Mouse (Mus musculus): Measurements from ENCODE around the gene 1700003E16Rik. TPM values are rescaled to one million over a fixed set of nuclear protein-coding genes. Genes with fewer than 3 reads are reported as not detected.

1700003E16Rik gene
- polyA plus RNA-seq, 1 experiment from 2014 or later: 2.1 TPM

- no peak for ATAC-seq (ENCODE audit: insufficient read depth, low FRiP score)
- H3K27ac ChIP-seq (ENCODE audit: low read length): no peak overlapping the region
- WGBS: 72% methylated on average over 4 of the region's 4 CpGs
These were observed 39.1 kb upstream of the 1700003E16Rik start for GRCm38 (mm10) chr6:83117165-83117438.

DNA sequence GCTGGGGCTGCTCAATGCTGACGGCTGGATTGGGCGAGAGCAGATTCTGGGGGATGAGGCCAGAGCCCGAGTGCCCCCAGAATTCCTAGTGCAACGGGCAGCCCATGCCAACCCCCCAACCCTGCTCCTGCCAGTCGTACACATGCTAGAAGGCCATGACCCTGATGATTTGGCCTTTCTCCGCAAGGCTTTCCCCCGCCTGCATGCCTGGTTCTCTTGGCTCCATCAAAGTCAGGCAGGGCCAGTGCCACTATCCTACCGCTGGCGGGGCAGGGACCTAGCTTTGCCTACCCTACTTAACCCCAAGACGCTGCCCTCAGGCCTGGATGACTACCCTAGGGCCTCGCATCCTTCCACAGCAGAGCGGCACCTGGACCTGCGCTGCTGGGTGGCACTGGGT lies 38.6 kb upstream of the 1700003E16Rik start:
- WGBS: 85% methylated on average over 13 of the region's 13 CpGs
- H3K36me3 ChIP-seq (ENCODE audit: control insufficient read depth, insufficient read depth, low read length): peaks cover 12% of the 10 kb centered on the region
- no peak for ATAC-seq (ENCODE audit: insufficient read depth, low FRiP score)
- H3K4me1 ChIP-seq (ENCODE audit: control insufficient read depth, insufficient read depth, low read length): peaks cover 28% of the 10 kb centered on the region
- no peak overlapping the region for H3K27ac ChIP-seq (ENCODE audit: low read length)
- H3K9ac ChIP-seq (ENCODE audit: low read length): peak overlapping the region; percentile 25; the same call in 1 of the 2 replicates
- H3K27me3 ChIP-seq (ENCODE audit: control insufficient read depth, insufficient read depth, low read length): no peaks in the 10 kb centered on the region
- H3K9me3 ChIP-seq (replicated peaks; ENCODE audit: control insufficient read depth, low read length): no peaks in the 10 kb centered on the region
- H3K4me2 ChIP-seq (ENCODE audit: low read depth, low read length): no peak overlapping the region
- H3K4me3 ChIP-seq (replicated peaks; ENCODE audit: low read length): no peak overlapping the region

More at GRCm38 (mm10) chr6:83117165-83117438, 39.1 kb upstream of the 1700003E16Rik start:
- Histone ChIP-seq H3K9me3 (replicated peaks; ENCODE audit: control insufficient read depth, low read length) (no peaks in the 10 kb centered on the region), H3K27me3 (ENCODE audit: control insufficient read depth, insufficient read depth, low read length) (no peaks in the 10 kb centered on the region), H3K9ac (ENCODE audit: low read length) (0 out of 2 replicates have a peak overlapping the region, but pooled peaks have one; percentile 93), H3K4me3 (replicated peaks; ENCODE audit: low read length) (no peak overlapping the region), H3K4me2 (ENCODE audit: low read depth, low read length) (no peak overlapping the region), H3K4me1 (ENCODE audit: control insufficient read depth, insufficient read depth, low read length) (peaks cover 24% of the 10 kb centered on the region), H3K36me3 (ENCODE audit: control insufficient read depth, insufficient read depth, low read length) (peaks cover 12% of the 10 kb centered on the region)

DNA sequence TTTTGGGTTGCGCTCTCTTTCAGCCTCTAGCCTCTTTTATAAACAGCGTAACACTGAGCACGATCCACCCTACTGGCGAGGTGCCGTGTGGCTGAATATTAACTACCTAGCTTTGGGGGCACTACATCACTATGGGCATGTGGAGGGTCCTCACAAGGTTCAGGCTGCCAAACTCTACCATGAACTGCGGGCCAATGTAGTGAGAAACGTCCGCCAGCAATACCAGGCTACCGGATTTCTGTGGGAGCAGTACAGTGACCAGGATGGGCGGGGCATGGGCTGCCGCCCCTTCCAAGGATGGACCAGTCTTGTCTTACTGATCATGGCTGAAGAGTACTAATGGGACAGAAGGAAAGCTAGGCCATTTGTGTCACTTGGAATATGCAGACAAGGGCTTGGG lies 37.8 kb upstream of the 1700003E16Rik start:
- H3K4me3 ChIP-seq (replicated peaks; ENCODE audit: low read length): no peak overlapping the region
- H3K27me3 ChIP-seq (ENCODE audit: control insufficient read depth, insufficient read depth, low read length): no peaks in the 10 kb centered on the region
- H3K4me1 ChIP-seq (ENCODE audit: control insufficient read depth, insufficient read depth, low read length): peaks cover 34% of the 10 kb centered on the region
- H3K4me2 ChIP-seq (ENCODE audit: low read depth, low read length): no peak overlapping the region
- H3K9me3 ChIP-seq (replicated peaks; ENCODE audit: control insufficient read depth, low read length): no peaks in the 10 kb centered on the region
- no peak for ATAC-seq (ENCODE audit: insufficient read depth, low FRiP score)
- H3K36me3 ChIP-seq (ENCODE audit: control insufficient read depth, insufficient read depth, low read length): peaks cover 12% of the 10 kb centered on the region
- no peak overlapping the region for H3K27ac ChIP-seq (ENCODE audit: low read length)
- 78% methylated on average over 11 of the region's 11 CpGs for WGBS
- no peak overlapping the region for H3K9ac ChIP-seq (ENCODE audit: low read length)

DNA sequence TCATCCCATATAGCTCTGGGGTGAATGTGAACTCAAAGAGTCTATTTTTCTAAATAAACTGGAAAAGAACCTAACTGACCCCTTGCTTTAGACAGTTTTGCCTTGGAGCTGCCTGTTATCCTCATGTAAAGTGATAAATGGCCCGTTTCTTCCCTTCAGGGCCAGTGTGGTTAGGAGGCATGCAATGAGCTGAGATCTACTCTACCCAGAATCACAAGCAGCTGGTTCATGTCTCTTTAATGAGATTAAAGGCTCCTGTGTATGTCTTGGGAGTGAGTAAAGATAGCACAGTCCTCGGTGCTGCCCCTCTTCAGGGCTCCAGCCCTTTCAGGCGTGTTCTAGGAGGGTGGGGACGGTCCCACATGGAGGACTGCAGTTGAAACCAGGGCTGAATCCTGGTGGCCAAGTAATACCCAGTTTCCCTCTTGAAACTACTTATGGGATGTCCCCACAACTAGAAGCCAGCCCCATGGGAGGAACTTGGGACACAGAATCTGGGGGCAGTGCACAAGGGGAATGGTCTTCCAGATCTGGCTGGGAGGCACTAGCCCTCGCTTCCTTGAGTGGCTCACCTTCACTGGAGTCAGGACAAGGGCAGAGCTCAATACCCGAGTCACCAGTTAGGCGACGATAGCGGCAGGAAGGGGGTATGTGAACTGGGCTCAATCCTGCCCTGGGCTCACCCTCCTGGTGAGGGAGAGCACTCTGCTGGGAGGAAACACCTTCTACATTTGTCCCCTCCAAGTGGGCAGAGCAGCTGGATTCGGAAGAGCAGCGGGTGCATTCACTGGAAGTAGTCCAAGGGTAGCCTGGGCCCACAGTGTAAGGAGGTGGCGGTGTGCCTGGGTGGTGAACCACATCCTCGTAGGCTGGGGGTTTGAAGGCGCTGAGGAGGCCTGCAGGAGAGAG lies 37.1 kb upstream of the 1700003E16Rik start:
- Histone ChIP-seq H3K4me2 (ENCODE audit: low read depth, low read length) (no peak overlapping the region), H3K27me3 (ENCODE audit: control insufficient read depth, insufficient read depth, low read length) (no peaks in the 10 kb centered on the region)

DNA sequence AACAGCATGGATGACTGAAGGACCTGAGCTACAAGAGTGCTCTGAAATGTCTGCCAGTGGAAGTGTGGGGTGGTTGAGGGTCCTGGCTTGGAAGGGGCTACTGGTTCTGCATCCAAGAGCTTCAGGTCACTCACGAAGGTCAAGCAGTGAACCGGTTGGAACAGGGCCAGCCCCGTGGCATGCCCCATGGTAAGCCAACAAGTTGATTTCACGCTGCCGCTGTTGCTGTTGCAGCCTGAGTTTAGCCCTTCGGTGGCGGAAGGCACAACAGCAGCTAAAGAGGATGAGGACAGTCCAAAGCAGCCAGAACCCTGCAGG lies 36.5 kb upstream of the 1700003E16Rik start:
- peaks cover 12% of the 10 kb centered on the region for H3K36me3 ChIP-seq (ENCODE audit: control insufficient read depth, insufficient read depth, low read length)
- peaks cover 43% of the 10 kb centered on the region for H3K4me1 ChIP-seq (ENCODE audit: control insufficient read depth, insufficient read depth, low read length)
- ATAC-seq (ENCODE audit: insufficient read depth, low FRiP score): no peak
- no peaks in the 10 kb centered on the region for H3K9me3 ChIP-seq (replicated peaks; ENCODE audit: control insufficient read depth, low read length)
- H3K4me3 ChIP-seq (replicated peaks; ENCODE audit: low read length): no peak overlapping the region
- H3K4me2 ChIP-seq (ENCODE audit: low read depth, low read length): peak overlapping the region; percentile 91
- peak overlapping the region; percentile 17; the same call in 1 of the 2 replicates for H3K9ac ChIP-seq (ENCODE audit: low read length)
- H3K27me3 ChIP-seq (ENCODE audit: control insufficient read depth, insufficient read depth, low read length): no peaks in the 10 kb centered on the region
- WGBS: 74% methylated on average over 7 of the region's 7 CpGs
- H3K27ac ChIP-seq (ENCODE audit: low read length): no peak overlapping the region

More for the DNA sequence above, 37.1 kb upstream of the 1700003E16Rik start:
- no peak overlapping the region for H3K27ac ChIP-seq (ENCODE audit: low read length)
- 68% methylated on average over 14 of the region's 14 CpGs for WGBS
- H3K9ac ChIP-seq (ENCODE audit: low read length): no peak overlapping the region
- peaks cover 37% of the 10 kb centered on the region for H3K4me1 ChIP-seq (ENCODE audit: control insufficient read depth, insufficient read depth, low read length)
- ATAC-seq (ENCODE audit: insufficient read depth, low FRiP score): no peak
- peaks cover 12% of the 10 kb centered on the region for H3K36me3 ChIP-seq (ENCODE audit: control insufficient read depth, insufficient read depth, low read length)
- H3K9me3 ChIP-seq (replicated peaks; ENCODE audit: control insufficient read depth, low read length): no peaks in the 10 kb centered on the region
- H3K4me3 ChIP-seq (replicated peaks; ENCODE audit: low read length): no peak overlapping the region

GRCm38 (mm10) chr6:83120930-83121862 lies 35.0 kb upstream of the 1700003E16Rik start, which contains the start of gene Wbp1:
Gene Wbp1 (minus strand): TSS chr6:83121559.
- peak within 1 kb of the TSS; percentile 96 for H3K4me2 ChIP-seq (ENCODE audit: low read depth, low read length)
- 1% methylated on average over 38 of the region's 38 CpGs for WGBS
- no peaks in the 10 kb centered on the region for H3K9me3 ChIP-seq (replicated peaks; ENCODE audit: control insufficient read depth, low read length)
- ATAC-seq (ENCODE audit: insufficient read depth, low FRiP score): peak; percentile 95
- H3K9ac ChIP-seq (ENCODE audit: low read length): peak within 1 kb of the TSS; percentile 88
- no peaks in the 10 kb centered on the region for H3K27me3 ChIP-seq (ENCODE audit: control insufficient read depth, insufficient read depth, low read length)
- H3K4me3 ChIP-seq (replicated peaks; ENCODE audit: low read length): peak within 1 kb of the TSS; percentile 77
- H3K27ac ChIP-seq (ENCODE audit: low read length): peak within 1 kb of the TSS; percentile 98
- H3K36me3 ChIP-seq (ENCODE audit: control insufficient read depth, insufficient read depth, low read length): peaks cover 12% of the 10 kb centered on the region
- H3K4me1 ChIP-seq (ENCODE audit: control insufficient read depth, insufficient read depth, low read length): peaks cover 42% of the 10 kb centered on the region

- WGBS: 1% methylated on average over 51 of the region's 52 CpGs
- H3K4me3 ChIP-seq (replicated peaks; ENCODE audit: low read length): peak overlapping the region; percentile 77
- peaks cover 35% of the 10 kb centered on the region for H3K4me1 ChIP-seq (ENCODE audit: control insufficient read depth, insufficient read depth, low read length)
These were observed 34.1 kb upstream of the 1700003E16Rik start for GRCm38 (mm10) chr6:83121863-83122710.

DNA sequence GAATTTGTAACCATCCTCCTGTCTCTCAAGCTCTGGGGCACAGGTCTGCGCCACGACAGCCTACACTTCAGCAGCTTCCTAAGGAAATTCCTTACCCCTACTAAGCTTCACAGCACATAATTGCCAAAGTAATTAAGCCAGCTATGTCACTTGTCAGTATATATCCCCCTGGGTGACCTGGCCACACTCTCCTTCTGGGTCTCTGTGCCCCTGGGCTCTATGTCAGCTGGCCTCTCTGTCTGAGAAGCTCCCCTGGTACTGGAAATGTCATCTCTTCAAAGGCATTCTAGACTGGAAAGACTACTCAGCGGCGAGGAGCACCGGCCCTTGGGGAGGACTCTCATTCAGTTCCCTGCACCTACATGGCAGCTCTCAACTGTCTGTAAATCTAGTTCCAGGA lies 33.2 kb upstream of the 1700003E16Rik start:
- no peak overlapping the region for H3K4me2 ChIP-seq (ENCODE audit: low read depth, low read length)
- WGBS: 81% methylated on average over 5 of the region's 5 CpGs
- H3K4me1 ChIP-seq (ENCODE audit: control insufficient read depth, insufficient read depth, low read length): peaks cover 35% of the 10 kb centered on the region
- no peak overlapping the region for H3K27ac ChIP-seq (ENCODE audit: low read length)
- H3K4me3 ChIP-seq (replicated peaks; ENCODE audit: low read length): 0 out of 2 replicates have a peak overlapping the region, but pooled peaks have one; percentile 3
- peaks cover 9% of the 10 kb centered on the region for H3K36me3 ChIP-seq (ENCODE audit: control insufficient read depth, insufficient read depth, low read length)
- no peak for ATAC-seq (ENCODE audit: insufficient read depth, low FRiP score)
- no peaks in the 10 kb centered on the region for H3K9me3 ChIP-seq (replicated peaks; ENCODE audit: control insufficient read depth, low read length)
- H3K27me3 ChIP-seq (ENCODE audit: control insufficient read depth, insufficient read depth, low read length): no peaks in the 10 kb centered on the region
- H3K9ac ChIP-seq (ENCODE audit: low read length): peak overlapping the region; percentile 35; the same call in 1 of the 2 replicates

More at GRCm38 (mm10) chr6:83121863-83122710, 34.1 kb upstream of the 1700003E16Rik start:
- H3K36me3 ChIP-seq (ENCODE audit: control insufficient read depth, insufficient read depth, low read length): peaks cover 12% of the 10 kb centered on the region
- peak; percentile 45; the same call in 1 of the 2 replicates for ATAC-seq (ENCODE audit: insufficient read depth, low FRiP score)
- H3K9ac ChIP-seq (ENCODE audit: low read length): peak overlapping the region; percentile 88
- peak overlapping the region; percentile 96 for H3K4me2 ChIP-seq (ENCODE audit: low read depth, low read length)
- peak overlapping the region; percentile 98 for H3K27ac ChIP-seq (ENCODE audit: low read length)
- no peaks in the 10 kb centered on the region for H3K9me3 ChIP-seq (replicated peaks; ENCODE audit: control insufficient read depth, low read length)
- no peaks in the 10 kb centered on the region for H3K27me3 ChIP-seq (ENCODE audit: control insufficient read depth, insufficient read depth, low read length)

Measured in stomach, embryonic 16.5 days (tissue).